Mouse (Mus musculus): Measurements from ENCODE around the gene Gsg1l. TPM values are rescaled to one million over a fixed set of nuclear protein-coding genes. Genes with fewer than 3 reads are reported as not detected.
A peak's percentile ranks its signal among the peaks of the same experiment; 100 is the strongest.

Gene Gsg1l
- polyA plus RNA-seq, 1 experiment from 2014 or later = 10.5 TPM

- no peak overlapping the region for H3K27ac ChIP-seq
- no peak for ATAC-seq (replicated peaks)
- no peaks in the 10 kb centered on the region for H3K9me3 ChIP-seq
- no peak overlapping the region for H3K4me3 ChIP-seq
- WGBS = 70% methylated on average over 9 of the region's 9 CpGs
- no peaks in the 10 kb centered on the region for H3K4me1 ChIP-seq
- no peaks in the 10 kb centered on the region for H3K36me3 ChIP-seq (replicated peaks)
- no peaks in the 10 kb centered on the region for H3K27me3 ChIP-seq (replicated peaks)
- no peak overlapping the region for H3K4me2 ChIP-seq
- no peak overlapping the region for H3K9ac ChIP-seq
Measured at GRCm38 (mm10) chr7:126075058-126075457, 7.2 kb downstream of the Gsg1l start.

- Histone ChIP-seq H3K4me1 (no peaks in the 10 kb centered on the region), H3K9ac (no peak overlapping the region), H3K4me2 (no peak overlapping the region), H3K36me3 (replicated peaks) (no peaks in the 10 kb centered on the region), H3K9me3 (no peaks in the 10 kb centered on the region), H3K27ac (no peak overlapping the region), H3K27me3 (replicated peaks) (no peaks in the 10 kb centered on the region), H3K4me3 (no peak overlapping the region)
- no peak for ATAC-seq (replicated peaks)
- 94% methylated on average over 4 of the region's 4 CpGs for WGBS
Measured at GRCm38 (mm10) chr7:126070321-126070720, 11.9 kb downstream of the Gsg1l start.

GRCm38 (mm10) chr7:126066777-126067176 is 15.4 kb downstream of the Gsg1l start:
- Histone ChIP-seq H3K4me3 (no peak overlapping the region), H3K4me2 (no peak overlapping the region), H3K27ac (no peak overlapping the region), H3K9ac (no peak overlapping the region), H3K36me3 (replicated peaks) (no peaks in the 10 kb centered on the region), H3K4me1 (no peaks in the 10 kb centered on the region), H3K9me3 (no peaks in the 10 kb centered on the region), H3K27me3 (replicated peaks) (no peaks in the 10 kb centered on the region)
- ATAC-seq (replicated peaks) = no peak
- 58% methylated on average over 14 of the region's 14 CpGs for WGBS

- Histone ChIP-seq H3K36me3 (replicated peaks) (no peaks in the 10 kb centered on the region), H3K9ac (no peak overlapping the region), H3K9me3 (no peaks in the 10 kb centered on the region), H3K4me1 (no peaks in the 10 kb centered on the region), H3K4me2 (no peak overlapping the region), H3K4me3 (no peak overlapping the region), H3K27me3 (replicated peaks) (no peaks in the 10 kb centered on the region), H3K27ac (no peak overlapping the region)
- no peak for ATAC-seq (replicated peaks)
- WGBS = 72% methylated on average over 5 of the region's 5 CpGs
Measured at GRCm38 (mm10) chr7:126065243-126065876, 16.9 kb downstream of the Gsg1l start.

- no peaks in the 10 kb centered on the region for H3K9me3 ChIP-seq
- no peaks in the 10 kb centered on the region for H3K27me3 ChIP-seq (replicated peaks)
- H3K4me2 ChIP-seq = no peak overlapping the region
- no peak for ATAC-seq (replicated peaks)
- no peak overlapping the region for H3K4me3 ChIP-seq
- WGBS = 22% methylated on average over 4 of the region's 4 CpGs
- peaks cover 9% of the 10 kb centered on the region for H3K4me1 ChIP-seq
- H3K9ac ChIP-seq = no peak overlapping the region
- H3K36me3 ChIP-seq (replicated peaks) = no peaks in the 10 kb centered on the region
- H3K27ac ChIP-seq = no peak overlapping the region
Measured at GRCm38 (mm10) chr7:126062228-126062627, 20.0 kb downstream of the Gsg1l start.

- Histone ChIP-seq H3K27me3 (replicated peaks) (no peaks in the 10 kb centered on the region), H3K36me3 (replicated peaks) (no peaks in the 10 kb centered on the region), H3K4me2 (no peak overlapping the region), H3K27ac (no peak overlapping the region), H3K4me3 (no peak overlapping the region), H3K9ac (no peak overlapping the region), H3K4me1 (peaks cover 30% of the 10 kb centered on the region), H3K9me3 (no peaks in the 10 kb centered on the region)
- ATAC-seq (replicated peaks) = no peak
- WGBS = 49% methylated on average over 7 of the region's 7 CpGs
Measured at GRCm38 (mm10) chr7:126058918-126059317, 23.3 kb downstream of the Gsg1l start.

GRCm38 (mm10) chr7:126057332-126057914 is 24.8 kb downstream of the Gsg1l start:
- Histone ChIP-seq H3K4me1 (peaks cover 30% of the 10 kb centered on the region), H3K4me2 (no peak overlapping the region), H3K27me3 (replicated peaks) (no peaks in the 10 kb centered on the region), H3K27ac (no peak overlapping the region), H3K9me3 (no peaks in the 10 kb centered on the region), H3K9ac (no peak overlapping the region), H3K36me3 (replicated peaks) (no peaks in the 10 kb centered on the region), H3K4me3 (no peak overlapping the region)
- no peak for ATAC-seq (replicated peaks)
- WGBS = 79% methylated on average over 10 of the region's 10 CpGs

GRCm38 (mm10) chr7:126054574-126054973 is 27.6 kb downstream of the Gsg1l start:
- H3K4me1 ChIP-seq = peaks cover 36% of the 10 kb centered on the region
- H3K36me3 ChIP-seq (replicated peaks) = no peaks in the 10 kb centered on the region
- no peak overlapping the region for H3K9ac ChIP-seq
- no peaks in the 10 kb centered on the region for H3K9me3 ChIP-seq
- no peak overlapping the region for H3K4me2 ChIP-seq
- no peaks in the 10 kb centered on the region for H3K27me3 ChIP-seq (replicated peaks)
- no peak overlapping the region for H3K4me3 ChIP-seq
- H3K27ac ChIP-seq = 0 out of 2 replicates have a peak overlapping the region, but pooled peaks have one; percentile 22
- 0 out of 2 replicates have a peak, but pooled peaks have one; percentile 40 for ATAC-seq (replicated peaks)
- WGBS = 15% methylated on average over 6 of the region's 6 CpGs

- H3K4me2 ChIP-seq = no peak overlapping the region
- H3K27me3 ChIP-seq (replicated peaks) = no peaks in the 10 kb centered on the region
- no peak overlapping the region for H3K4me3 ChIP-seq
- H3K27ac ChIP-seq = no peak overlapping the region
- 69% methylated on average over 7 of the region's 7 CpGs for WGBS
- no peaks in the 10 kb centered on the region for H3K36me3 ChIP-seq (replicated peaks)
- H3K4me1 ChIP-seq = peaks cover 27% of the 10 kb centered on the region
- ATAC-seq (replicated peaks) = no peak
- H3K9me3 ChIP-seq = no peaks in the 10 kb centered on the region
- H3K9ac ChIP-seq = no peak overlapping the region
Measured at GRCm38 (mm10) chr7:126053618-126054017, 28.6 kb downstream of the Gsg1l start.

- no peak overlapping the region for H3K4me2 ChIP-seq
- H3K9me3 ChIP-seq = no peaks in the 10 kb centered on the region
- H3K27me3 ChIP-seq (replicated peaks) = no peaks in the 10 kb centered on the region
- H3K36me3 ChIP-seq (replicated peaks) = no peaks in the 10 kb centered on the region
- ATAC-seq (replicated peaks) = no peak
- no peak overlapping the region for H3K4me3 ChIP-seq
- no peak overlapping the region for H3K9ac ChIP-seq
- peaks cover 27% of the 10 kb centered on the region for H3K4me1 ChIP-seq
- no peak overlapping the region for H3K27ac ChIP-seq
- WGBS = 43% methylated on average over 6 of the region's 6 CpGs
Measured at GRCm38 (mm10) chr7:126051910-126052309, 30.3 kb downstream of the Gsg1l start.

GRCm38 (mm10) chr7:126045077-126045476 is 37.1 kb downstream of the Gsg1l start:
- ATAC-seq (replicated peaks) = no peak
- no peak overlapping the region for H3K4me2 ChIP-seq

GRCm38 (mm10) chr7:126042306-126042705 is 39.9 kb downstream of the Gsg1l start:
- H3K4me1 ChIP-seq = peaks cover 22% of the 10 kb centered on the region
- H3K27me3 ChIP-seq (replicated peaks) = no peaks in the 10 kb centered on the region
- no peaks in the 10 kb centered on the region for H3K36me3 ChIP-seq (replicated peaks)
- H3K4me2 ChIP-seq = no peak overlapping the region
- 60% methylated on average over 3 of the region's 3 CpGs for WGBS
- H3K27ac ChIP-seq = no peak overlapping the region
- ATAC-seq (replicated peaks) = no peak
- no peak overlapping the region for H3K9ac ChIP-seq
- no peaks in the 10 kb centered on the region for H3K9me3 ChIP-seq
- no peak overlapping the region for H3K4me3 ChIP-seq

More at GRCm38 (mm10) chr7:126045077-126045476, 37.1 kb downstream of the Gsg1l start:
- Histone ChIP-seq H3K36me3 (replicated peaks) (no peaks in the 10 kb centered on the region), H3K27ac (no peak overlapping the region), H3K9ac (no peak overlapping the region), H3K27me3 (replicated peaks) (no peaks in the 10 kb centered on the region), H3K4me1 (no peaks in the 10 kb centered on the region), H3K9me3 (no peaks in the 10 kb centered on the region), H3K4me3 (no peak overlapping the region)
- 90% methylated on average over 6 of the region's 6 CpGs for WGBS
